Mouse (Mus musculus) megakaryocyte progenitor cell, adult 5-6 weeks (primary cell): ENCODE data around the gene Zbtb7b. TPM values are rescaled to one million over a fixed set of nuclear protein-coding genes. Genes with fewer than 3 reads are reported as not detected.

ENCODE experiments used
- ATAC-seq: replicated peaks from 2 replicates; pipeline ENCODE4 v1.8.0; 2016; ENCODE audit warnings: mild to moderate bottlenecking, moderate TSS enrichment, inconsistent platforms; ENCODE audit not compliant: poor library complexity
- total RNA-seq, 2 experiments: library from RNA; stranded (forward) in 1 of 2; stranded (reverse) in 1 of 2; fragments of 157-497, 149-512 nt in 1 of 2; fragments of 200-1000 nt in 1 of 2; gene quantifications; 2 replicates each; pipeline versions ENCODE4 v1.2.3 to v1.2.4; 2015 to 2017

Zbtb7b gene
- total RNA-seq, 2 experiments from 2014 or later = 3.8 to 17.4 TPM

DNA sequence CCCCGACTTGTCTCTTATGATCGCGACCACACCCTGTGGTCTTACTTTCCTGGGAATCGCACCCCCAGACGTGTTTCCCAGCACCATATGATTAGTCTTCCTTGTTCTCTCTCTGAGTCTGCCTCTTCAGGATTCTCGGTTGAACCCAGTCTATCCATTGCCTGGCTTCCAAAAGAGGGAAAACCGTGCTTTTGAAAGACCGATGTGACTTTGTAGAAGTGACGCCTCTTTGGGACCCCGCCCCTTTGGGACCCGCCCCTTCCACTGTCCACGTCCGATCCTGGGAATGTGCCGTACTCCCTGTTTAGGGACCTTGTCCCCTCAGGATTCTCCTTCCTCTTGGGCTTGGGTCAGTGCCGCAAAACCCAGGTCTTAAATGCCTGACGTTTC lies 24.3 kb upstream of the Zbtb7b start:
- no peak for ATAC-seq

DNA sequence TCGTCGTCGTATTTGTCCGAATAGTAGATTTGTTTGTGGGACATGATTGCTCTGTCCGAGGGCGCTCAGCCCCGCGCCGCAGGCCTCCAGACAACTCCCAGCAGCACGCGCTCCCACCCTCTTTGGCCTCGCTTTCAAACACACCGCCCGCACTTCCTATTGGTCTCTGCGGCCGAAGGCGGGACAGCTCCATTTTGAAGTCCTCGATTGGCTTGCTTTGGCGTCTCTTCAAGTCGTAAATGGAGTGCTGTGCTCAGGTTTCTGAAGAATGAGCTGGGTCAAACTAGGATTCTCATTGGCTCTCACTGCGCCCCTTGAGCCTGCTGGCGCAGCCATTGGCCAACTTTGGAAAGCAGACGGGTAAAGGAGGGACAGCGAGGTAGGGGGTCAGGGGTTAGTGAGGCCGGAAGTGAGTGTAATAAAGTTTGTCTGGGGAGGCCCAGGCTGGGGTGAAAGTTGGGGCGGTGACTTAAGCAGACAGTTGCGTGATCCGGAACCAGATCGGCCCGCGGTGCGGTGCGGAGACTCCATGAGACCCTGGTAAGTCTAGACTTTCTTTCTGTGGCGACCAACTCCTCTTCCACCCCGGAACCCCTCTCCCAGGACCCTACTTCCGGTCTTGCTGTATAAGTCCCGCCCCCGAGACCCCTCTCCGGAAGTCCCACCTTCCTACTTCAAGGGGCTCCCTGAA lies 23.7 kb upstream of the Zbtb7b start, which contains the start of the genes Cks1b and Shc1:
Gene Cks1b (minus strand): TSS at position 214 of the 691 bp plus-strand sequence.
Gene Shc1 (plus strand): TSS at position 274 of the 691 bp plus-strand sequence.
- ATAC-seq = peak; percentile 86

GRCm38 (mm10) chr3:89417840-89418169 lies 23.2 kb upstream of the Zbtb7b start:
- peak; percentile 15; the same call in 1 of the 2 replicates for ATAC-seq

GRCm38 (mm10) chr3:89417131-89417530 lies 22.6 kb upstream of the Zbtb7b start:
- no peak for ATAC-seq

DNA sequence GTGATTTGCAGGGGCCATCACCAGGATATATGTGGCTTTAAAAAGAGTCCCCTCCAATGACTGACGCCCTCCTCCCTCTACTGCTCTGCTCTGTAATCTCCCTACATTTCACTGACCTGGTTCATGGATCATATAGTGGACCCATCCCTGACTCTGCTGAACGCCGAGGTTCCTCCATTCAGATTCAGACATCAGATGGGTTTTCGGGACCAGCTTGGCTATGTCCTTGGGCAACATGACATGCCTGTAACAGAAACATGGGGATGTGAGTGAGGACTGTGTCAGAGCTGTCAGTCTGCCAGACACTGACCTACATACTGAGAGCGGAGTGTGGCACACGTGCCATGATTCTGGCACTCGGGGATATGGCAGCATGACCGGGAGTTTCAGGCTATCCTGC lies 21.6 kb upstream of the Zbtb7b start:
- no peak for ATAC-seq

DNA sequence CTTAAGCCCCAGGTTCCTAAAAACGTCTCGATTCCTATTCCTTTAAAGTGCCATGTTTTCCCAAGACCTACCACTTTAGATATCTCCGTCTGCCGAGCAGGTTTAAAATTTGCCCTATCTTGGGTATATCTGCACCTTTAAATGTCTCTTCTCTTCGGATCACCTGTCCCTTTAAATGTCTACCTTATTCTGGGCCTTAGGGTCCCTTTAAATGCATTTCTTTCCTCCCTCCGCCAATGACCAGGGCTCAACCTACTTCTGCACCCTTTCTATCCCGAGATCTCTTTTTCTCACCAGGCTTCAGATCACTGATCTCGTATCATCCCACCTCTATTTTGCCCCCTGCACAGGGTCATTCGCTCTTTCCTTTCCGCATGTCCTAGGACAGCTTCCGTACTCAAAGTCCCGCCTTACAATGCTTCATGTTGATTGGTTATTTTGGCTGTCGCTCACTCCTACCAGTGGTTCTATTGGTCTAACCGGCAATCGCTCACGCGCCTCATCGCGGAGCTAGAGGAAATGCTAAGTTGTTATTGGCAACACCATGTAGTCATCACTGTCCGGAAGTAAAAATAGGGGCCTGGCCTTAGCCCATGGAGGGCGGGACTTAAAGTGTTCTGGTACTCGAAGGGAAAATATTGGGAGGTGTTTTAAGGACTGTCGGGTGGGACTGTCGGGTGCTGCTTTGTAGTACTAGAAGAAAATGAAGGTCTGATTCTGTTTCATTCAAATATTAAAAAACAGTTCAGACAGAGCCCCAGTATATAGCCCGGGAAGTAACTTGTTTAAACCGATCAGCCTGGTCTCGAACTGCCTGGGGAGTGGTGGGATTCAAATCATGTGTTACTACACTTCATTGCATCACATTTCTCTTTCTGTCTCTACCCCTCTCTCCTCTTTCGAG lies 17.2 kb upstream of the Zbtb7b start, which contains the start of gene Flad1:
Gene Flad1 (minus strand): TSS at position 381 of the 904 bp plus-strand sequence.
- ATAC-seq = peak; percentile 100

DNA sequence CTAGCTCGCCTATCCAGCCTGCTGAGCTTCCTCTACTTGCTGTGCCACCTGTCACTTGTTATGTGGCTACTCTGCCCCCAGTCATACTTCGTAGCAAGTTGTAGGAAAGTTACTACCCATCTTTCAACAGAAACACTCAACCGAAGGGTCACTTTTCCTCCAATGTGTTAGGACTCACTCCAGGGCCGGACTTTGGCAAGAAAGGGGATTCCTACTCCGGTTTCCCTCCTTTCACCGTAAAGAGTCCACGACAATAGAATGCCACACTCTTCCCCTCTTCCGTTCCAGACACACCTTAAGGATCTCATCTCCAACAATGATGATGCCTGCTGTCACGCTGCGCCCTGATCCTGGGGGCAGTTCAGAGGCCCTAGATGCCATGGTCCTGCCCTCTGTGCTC lies 16.3 kb upstream of the Zbtb7b start:
- ATAC-seq = no peak

DNA sequence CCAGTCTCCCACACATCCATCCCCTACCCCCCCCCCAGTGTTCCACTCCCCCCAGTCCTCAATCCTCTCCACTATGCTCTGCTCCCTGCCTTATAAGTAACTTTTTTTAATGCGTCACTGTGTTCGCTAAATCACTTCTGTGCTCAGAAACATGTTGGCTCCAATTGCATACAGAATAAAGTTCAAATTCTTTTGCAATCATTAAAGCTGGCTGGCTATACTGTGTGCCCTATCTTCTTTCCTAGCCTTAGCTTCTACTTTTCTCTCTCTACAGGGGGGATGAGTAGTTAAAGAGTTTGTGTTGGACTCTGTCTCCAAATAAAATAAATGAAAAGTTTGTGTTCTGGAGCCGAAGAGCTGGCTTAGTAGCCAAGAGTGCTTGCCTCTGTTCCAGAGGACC lies 15.1 kb upstream of the Zbtb7b start:
- no peak for ATAC-seq

- ATAC-seq = no peak
Measured at GRCm38 (mm10) chr3:89408448-89408847, 13.9 kb upstream of the Zbtb7b start.

DNA sequence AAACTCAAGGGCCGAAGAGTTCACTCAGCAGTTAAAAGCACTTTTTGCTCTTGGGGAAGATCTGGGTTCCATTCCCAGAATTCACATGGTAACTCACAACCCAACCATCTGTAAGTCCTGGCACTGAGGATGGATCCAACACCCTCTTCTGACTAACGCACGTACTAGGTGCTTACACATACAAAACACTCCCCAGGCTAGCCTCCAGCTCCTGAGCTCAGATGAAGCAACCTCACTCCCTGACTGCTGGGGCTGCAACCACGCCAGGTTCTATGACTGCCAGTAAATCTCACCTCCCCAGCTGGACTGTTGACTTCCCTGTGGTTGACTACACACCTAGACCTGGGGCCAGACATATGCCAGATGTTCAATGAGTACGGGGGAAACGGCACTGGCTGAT lies 12.3 kb upstream of the Zbtb7b start:
- no peak for ATAC-seq

GRCm38 (mm10) chr3:89402693-89403092 lies 8.1 kb upstream of the Zbtb7b start, which contains the start of gene Lenep:
Gene Lenep, minus strand, starts transcription at chr3:89402793.
- no peak for ATAC-seq

GRCm38 (mm10) chr3:89401329-89401728 lies 6.8 kb upstream of the Zbtb7b start:
- ATAC-seq = no peak

- no peak for ATAC-seq
Measured at GRCm38 (mm10) chr3:89396654-89397005, 2.1 kb upstream of the Zbtb7b start.

- ATAC-seq = peak; percentile 15; the same call in 1 of the 2 replicates
Measured at GRCm38 (mm10) chr3:89395806-89396653, 1.5 kb upstream of the Zbtb7b start.

GRCm38 (mm10) chr3:89395419-89395805 lies 836 bp upstream of the Zbtb7b start:
- no peak for ATAC-seq

GRCm38 (mm10) chr3:89394894-89395256 lies 299 bp upstream of the Zbtb7b start:
- peak; percentile 27 for ATAC-seq

DNA sequence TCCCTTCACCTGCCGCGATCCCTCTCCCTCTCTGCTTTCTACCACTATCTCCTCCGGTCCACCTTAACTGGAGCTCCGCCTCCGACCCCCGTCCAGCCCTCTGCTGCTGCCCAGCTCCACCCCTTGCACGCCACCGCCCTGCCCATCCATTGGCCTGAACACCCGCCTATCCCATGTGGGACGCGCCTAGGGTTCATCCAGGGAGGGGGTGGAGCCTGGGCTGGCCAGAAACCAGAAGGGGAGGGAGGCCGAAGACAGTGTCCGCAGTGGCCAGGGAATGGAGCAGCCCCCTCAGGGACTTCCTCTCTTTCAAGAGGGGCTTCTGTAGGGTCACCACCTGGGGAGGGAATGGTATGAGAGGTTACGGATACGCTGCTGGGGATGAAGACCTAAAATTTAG lies 971 bp downstream of the Zbtb7b start:
- peak; percentile 78 for ATAC-seq

- no peak for ATAC-seq
Measured at GRCm38 (mm10) chr3:89392871-89393311, 1.7 kb downstream of the Zbtb7b start.

DNA sequence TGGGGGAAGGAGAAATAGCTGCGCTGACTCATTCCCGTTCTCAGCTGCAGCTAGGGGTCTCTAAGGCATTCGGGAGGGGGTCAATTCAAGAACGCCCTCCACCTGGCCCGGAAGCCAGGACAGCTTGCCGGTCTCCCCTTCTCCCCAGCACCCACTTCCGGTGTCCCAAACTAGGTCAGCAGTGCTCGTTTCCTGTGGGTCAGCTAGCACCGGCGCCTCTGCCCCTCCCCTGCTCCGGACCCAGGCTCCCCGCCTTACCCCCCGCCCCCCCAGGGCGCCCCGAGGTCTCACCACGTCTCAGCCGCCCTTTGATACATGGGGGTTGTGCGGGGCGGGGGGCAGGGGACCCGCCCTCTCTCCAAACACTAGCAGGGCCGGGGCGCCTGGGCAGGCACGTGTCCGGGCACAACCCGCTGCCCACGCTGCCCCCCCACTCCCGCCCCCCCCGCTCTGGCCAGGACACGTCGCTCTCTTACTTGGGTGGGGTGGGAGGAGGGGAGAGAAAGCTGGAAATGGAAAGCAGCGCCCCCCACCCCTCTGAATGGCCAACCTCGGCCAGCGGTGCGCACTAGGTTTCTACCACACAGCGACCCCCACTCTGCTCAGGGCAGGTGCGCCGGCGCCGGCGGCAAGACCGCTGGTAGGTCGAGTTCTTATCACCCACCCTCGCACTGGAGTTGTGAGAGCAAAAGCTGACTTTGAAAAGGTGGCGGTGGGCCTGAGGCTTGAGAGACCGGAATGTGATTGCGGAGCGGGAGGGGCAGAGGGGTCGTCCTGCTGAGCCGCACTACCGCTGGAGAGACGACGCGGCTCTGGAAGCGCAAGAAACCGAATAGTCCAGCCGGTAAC lies 2.7 kb downstream of the Zbtb7b start:
- ATAC-seq = no peak
